Mouse (Mus musculus): Measurements from ENCODE around the gene Pigw.
"Not testable (repeated sequence)": the region's sequence is repeated elsewhere in the genome, so short reads cannot be mapped to it uniquely, and the experiment has no call there.

Gene Pigw

GRCm38 (mm10) chr11:84879007-84879771 is 896 bp downstream of the Pigw start:
- DNase-seq = no peak

- DNase-seq = not testable (repeated sequence)
These were observed 4.1 kb downstream of the Pigw start for GRCm38 (mm10) chr11:84876020-84876419.

GRCm38 (mm10) chr11:84873042-84873833 is 6.8 kb downstream of the Pigw start:
- no peak for DNase-seq

- no peak for DNase-seq
These were observed 8.5 kb downstream of the Pigw start for GRCm38 (mm10) chr11:84871548-84872069.

GRCm38 (mm10) chr11:84871046-84871445 is 9.0 kb downstream of the Pigw start:
- peak; percentile 70 for DNase-seq

GRCm38 (mm10) chr11:84870337-84871043 is 9.6 kb downstream of the Pigw start, which contains the start of gene Ggnbp2:
Ggnbp2 (minus strand) TSS chr11:84870817.
- peak; percentile 94 to 96 for DNase-seq

GRCm38 (mm10) chr11:84869537-84870232 is 10.4 kb downstream of the Pigw start:
- peak; percentile 95 for DNase-seq

GRCm38 (mm10) chr11:84868786-84869259 is 11.3 kb downstream of the Pigw start:
- DNase-seq = no peak

- DNase-seq = peak; percentile 24 to 44
These were observed 12.5 kb downstream of the Pigw start for GRCm38 (mm10) chr11:84867586-84867985.

- DNase-seq = peak; percentile 52 to 65
These were observed 14.8 kb downstream of the Pigw start for GRCm38 (mm10) chr11:84865268-84865667.

- DNase-seq = no peak
These were observed 24.8 kb downstream of the Pigw start for GRCm38 (mm10) chr11:84855285-84855684.

- DNase-seq = no peak
These were observed 32.5 kb downstream of the Pigw start for GRCm38 (mm10) chr11:84847475-84848090.

GRCm38 (mm10) chr11:84846741-84847474 is 33.2 kb downstream of the Pigw start:
- no peak for DNase-seq

GRCm38 (mm10) chr11:84839330-84839729 is 40.8 kb downstream of the Pigw start:
- no peak for DNase-seq

- DNase-seq = not testable (repeated sequence)
These were observed 50.6 kb downstream of the Pigw start for GRCm38 (mm10) chr11:84829495-84829894.

- DNase-seq = peak; percentile 95 to 98
These were observed 51.3 kb downstream of the Pigw start, which contains the start of gene Dhrs11 for GRCm38 (mm10) chr11:84828516-84829399. Dhrs11 (minus strand) TSS chr11:84828994.

- peak; percentile 23 to 27 for DNase-seq
These were observed 52.1 kb downstream of the Pigw start for GRCm38 (mm10) chr11:84827901-84828503.

- DNase-seq = peak in 1 of 2 experiments; percentile 28
These were observed 52.6 kb downstream of the Pigw start for GRCm38 (mm10) chr11:84827492-84827891.
